Mouse (Mus musculus) brain, embryonic 18.5 days (tissue): Measurements from ENCODE around the gene Plpp7.

Source experiments
- DNase-seq: peaks from one replicate; pipeline ENCODE4 v3.0.0-alpha.2; 2012; ENCODE audit warnings: low read depth, low spot score

Gene Plpp7

GRCm38 (mm10) chr2:32095351-32096121 lies at the start of gene Plpp7:
TSS of gene Plpp7 (plus strand) at chr2:32095528.
- peak; percentile 52 for DNase-seq

- DNase-seq = no peak
These were observed 49.3 kb upstream of the Plpp7 start for GRCm38 (mm10) chr2:32046009-32046408.

DNA sequence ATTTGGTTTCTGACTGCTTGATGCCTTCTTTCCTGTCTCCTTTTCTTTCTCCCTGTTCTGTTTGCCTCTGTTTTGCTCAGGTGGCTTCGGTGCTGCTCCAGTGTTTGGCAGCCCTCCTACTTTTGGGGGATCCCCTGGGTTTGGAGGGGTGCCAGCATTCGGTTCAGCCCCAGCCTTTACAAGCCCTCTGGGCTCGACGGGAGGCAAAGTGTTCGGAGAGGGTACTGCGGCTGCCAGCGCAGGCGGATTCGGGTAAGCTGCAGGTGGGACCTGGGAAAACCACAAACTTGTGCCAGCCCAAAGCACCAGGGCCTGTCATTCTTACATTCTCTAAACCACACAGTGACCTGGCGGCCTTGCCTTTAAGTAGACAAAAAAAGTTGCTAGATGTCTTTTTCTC lies 48.0 kb upstream of the Plpp7 start:
- no peak for DNase-seq

- DNase-seq = no peak
These were observed 43.5 kb upstream of the Plpp7 start for GRCm38 (mm10) chr2:32051791-32052190.

DNA sequence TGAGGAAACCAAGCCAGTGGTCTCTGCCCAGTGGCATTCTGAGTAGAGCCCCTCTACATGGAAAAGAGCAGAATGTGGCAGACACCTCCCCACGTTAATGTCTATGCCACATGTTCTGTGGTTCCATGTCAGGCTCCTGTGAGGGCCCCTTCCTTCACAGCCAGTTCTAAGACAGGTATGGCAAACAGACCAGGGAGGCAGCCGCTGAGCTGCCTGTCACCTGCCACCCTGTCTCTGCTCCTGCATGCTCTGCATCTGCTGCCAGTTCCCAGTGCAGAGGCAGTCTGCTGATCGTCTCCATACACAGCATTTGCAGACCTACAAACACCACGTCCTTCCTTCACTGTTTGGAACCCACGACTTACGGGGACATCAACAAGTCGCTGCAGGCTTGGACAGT lies 42.9 kb upstream of the Plpp7 start:
- DNase-seq = no peak

DNA sequence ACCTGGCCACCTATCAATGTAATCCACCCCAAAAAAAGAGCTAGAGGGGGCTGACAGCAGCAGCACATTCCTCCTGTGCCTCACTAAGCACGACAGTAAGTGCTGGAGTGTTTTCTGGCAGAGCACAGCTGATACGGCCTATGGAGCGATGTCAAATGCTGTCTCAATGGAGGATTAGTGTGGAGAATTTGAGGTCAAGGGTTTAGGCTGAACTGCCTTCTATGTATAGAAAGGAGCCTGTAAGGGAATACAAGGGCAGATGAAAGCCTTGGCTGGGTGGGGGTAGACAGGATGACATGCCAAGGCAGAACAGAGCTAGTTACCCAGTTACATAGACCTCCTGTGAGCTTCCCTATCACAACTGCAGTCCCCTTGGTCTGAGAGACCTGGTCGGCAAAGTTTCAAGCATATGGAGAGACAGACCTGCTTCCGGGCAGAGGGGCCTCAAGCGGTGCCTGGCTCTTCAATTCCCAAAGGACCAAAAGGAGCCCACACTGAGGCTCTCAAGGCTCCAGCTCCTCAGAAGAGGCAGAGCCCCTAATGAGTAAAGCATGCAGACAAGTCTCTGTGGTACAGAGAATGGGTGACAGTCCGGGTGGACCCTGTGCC lies 39.9 kb upstream of the Plpp7 start:
- DNase-seq = no peak

DNA sequence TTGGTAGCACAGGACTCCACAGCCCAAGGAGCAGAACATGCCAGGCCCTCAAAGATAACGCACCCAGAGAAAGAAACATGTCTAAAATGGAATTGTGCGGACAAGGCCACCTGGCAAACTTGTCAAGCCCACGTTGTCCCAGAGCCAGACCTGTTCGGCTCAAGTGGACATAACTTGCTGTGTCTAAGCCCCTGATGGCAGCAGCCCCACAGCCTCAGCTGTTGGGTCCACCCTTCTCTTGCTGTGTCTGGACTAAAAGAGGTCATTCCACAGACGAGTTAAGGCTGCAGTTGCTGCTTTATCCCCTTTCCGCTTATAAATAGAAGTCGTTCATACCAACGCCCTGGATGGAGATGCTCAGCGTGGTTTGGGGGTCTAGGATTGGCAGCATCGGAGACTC lies 38.8 kb upstream of the Plpp7 start:
- no peak for DNase-seq

DNA sequence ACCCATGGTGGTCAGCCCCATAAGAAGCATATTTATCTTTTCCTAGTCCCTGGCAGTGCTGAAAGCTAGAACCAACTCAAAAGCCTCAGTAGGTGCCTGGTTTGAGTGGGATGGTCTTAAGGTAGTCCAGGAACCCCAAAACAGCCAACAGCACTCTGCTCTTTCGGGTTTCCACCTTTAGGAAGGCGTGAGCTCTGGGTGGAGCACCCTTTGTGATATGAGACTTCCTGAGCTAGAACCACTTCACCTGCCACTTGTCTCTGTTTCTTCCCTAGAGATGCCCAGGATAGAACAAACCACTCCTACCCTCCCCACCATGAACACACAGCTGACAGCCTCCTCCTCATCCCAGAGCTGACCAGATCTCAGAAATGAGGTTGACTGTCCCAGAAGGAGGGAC lies 38.0 kb upstream of the Plpp7 start:
- DNase-seq = no peak

DNA sequence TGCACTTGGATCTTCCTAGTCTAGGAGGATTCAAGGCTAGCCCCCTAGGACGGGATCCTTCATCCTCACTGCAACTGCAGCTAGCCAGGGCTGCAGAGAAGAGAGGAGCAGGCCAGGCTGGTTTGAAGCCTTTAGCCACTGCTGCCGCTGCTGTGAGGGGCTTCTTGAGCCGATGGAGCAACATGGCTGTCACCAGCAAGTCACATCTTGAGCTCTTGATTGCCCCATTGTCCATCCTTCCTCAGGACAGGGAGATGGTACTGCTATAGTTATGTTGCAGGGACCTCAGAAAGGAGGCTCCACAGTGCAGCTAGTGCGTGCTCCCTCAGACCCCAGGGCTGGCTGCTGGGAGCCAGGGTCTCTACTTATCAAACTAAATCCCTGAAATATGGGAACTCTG lies 37.5 kb upstream of the Plpp7 start:
- DNase-seq = no peak

DNA sequence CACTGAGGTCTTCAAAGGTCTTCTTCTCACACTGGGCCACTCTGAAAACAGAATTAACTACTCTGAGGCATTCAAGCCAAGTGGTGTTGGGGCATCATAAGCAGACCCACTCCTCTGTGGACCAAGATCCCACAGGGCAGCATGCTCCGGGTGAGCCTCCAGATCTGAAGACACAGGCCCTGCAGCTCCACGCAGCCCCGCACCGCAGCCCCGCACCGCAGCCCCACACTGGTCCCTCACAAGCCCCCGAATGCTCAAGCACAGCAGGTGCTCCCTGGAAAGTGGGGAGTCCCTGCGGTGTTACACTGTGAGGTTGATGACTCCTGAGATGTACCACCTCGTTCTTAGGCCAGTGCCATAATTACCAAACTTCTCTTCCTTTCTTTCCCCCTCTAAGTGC lies 37.1 kb upstream of the Plpp7 start:
- no peak for DNase-seq

DNA sequence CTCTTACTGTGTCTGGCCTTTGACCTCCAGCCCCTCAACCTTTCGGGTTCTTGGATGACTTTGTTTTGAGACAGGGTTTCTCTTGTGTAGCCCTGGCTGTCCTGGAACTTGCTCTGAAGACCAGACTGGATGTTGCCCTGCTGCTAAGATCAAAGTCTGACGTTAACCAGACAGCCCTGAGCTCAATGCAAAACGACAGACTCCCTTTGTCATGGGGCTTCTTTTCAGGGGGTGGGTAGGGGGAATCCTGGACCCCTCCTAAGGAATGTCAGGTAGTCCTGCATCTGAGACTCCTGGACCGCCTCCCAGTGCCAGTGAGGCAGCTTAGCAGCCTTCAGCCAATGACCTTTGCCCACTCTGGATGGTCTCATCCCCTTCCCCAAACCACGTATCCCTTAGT lies 36.6 kb upstream of the Plpp7 start:
- no peak for DNase-seq

- no peak for DNase-seq
These were observed 35.7 kb upstream of the Plpp7 start for GRCm38 (mm10) chr2:32059613-32060012.

GRCm38 (mm10) chr2:32060228-32060805 lies 35.0 kb upstream of the Plpp7 start:
- DNase-seq = no peak

GRCm38 (mm10) chr2:32061189-32061588 lies 34.1 kb upstream of the Plpp7 start:
- no peak for DNase-seq

- DNase-seq = no peak
These were observed 33.4 kb upstream of the Plpp7 start for GRCm38 (mm10) chr2:32061722-32062505.

DNA sequence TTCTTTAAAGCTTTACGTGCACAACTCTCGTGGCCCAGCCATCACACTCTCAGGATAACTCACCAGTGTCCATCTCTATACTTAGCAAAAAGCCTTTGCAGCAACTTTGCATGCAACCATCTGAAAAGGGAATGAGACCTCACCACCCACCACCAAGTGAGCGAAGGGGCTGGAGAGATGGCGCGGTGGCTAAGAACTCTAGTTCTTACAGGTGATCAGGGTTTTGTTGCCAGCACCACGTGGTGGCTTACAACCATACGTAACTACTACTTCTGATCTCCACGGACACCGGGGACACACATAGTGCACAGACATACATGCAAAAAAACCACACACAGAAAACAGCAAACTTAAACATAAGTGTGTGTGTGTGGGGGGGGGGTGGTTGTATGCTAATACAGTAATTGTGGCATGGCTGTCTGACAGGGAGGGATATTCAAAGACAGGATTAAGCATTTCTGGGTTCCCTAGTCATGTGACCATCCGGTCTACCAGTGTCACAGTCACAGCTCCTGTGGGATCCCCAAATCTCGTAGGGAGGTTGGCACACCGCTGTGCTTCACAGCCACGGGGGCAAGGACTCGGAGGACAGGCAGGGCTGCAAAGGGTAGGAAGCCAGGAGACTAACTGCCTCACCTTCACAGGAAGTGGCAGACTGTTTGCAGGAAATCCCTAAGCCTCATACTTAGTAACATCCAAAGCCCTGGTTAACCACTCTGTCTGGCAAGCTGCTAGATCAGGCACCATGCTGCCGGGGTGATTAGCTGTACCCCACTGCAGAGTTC lies 32.5 kb upstream of the Plpp7 start:
- no peak for DNase-seq

DNA sequence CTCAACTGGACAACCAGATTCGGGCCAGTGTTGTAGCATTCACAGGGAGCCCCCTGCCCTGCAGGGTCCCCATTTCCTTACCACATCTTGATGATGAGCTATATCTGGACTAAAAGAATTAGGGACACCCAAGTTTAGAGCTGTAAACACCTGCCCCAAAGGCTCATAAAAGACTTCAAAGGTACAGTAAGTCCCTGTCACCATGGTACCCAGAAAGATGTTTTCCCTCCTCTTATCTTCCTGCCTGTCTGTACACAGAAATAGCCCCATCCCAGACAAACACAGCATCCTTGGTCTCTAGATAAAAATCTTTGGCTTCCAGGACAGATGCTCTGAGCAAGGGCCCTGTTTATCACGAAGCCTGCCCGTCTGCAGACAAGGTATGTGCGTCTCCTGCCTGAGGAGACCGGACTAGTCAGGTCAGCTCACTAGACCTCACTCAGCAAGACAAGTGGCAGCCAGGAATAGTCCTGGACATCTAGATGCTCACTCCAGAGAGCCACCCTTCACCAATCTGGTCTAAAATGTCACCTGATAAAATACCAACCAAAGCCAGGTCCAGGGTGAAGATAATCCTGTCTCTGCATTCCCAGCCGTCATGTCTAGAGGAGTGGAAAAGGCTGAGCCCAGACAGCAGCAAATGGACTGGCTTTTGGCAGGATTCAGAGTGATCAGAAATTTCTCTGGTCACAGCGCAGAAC lies 31.7 kb upstream of the Plpp7 start:
- no peak for DNase-seq

DNA sequence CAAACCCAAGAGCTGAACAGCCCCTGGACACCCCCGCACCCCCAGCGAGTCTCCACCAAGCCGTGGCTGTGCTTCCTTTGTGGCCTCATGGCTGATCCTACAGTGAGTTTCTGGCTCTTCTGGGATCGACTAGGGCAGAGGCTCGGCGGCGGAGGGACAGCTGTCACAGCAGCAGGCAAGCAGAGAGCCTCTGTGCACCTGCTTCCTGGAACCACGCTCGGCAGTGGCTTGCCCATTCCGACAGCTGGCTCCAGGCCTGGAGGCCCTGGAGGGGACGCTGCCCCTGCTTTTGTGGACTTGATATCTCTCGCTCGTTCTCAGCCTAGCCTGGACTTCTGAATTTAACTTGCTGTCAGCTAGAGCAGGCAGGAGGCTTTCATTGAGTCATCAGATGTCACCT lies 30.4 kb upstream of the Plpp7 start:
- DNase-seq = no peak

DNA sequence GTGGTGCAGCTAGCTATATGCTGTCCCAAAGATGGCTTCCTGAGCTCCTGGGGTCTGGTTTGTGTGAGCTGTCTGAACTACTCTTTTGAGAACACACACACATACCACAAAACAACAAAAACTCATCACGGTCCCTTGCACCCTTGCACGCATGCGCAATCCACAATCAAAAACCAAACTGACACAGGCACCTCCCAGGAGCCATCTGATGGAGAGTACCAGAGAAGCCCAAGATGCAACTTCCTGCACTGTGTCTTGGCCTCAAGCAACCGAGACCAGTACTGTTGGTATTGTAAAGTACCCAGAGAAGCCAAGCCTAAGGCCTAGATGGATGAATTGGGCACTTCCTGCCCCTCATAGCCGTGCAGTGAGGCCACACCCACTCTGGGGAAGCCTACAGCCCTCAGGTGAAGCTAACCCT lies 29.9 kb upstream of the Plpp7 start:
- no peak for DNase-seq

- no peak for DNase-seq
These were observed 29.3 kb upstream of the Plpp7 start for GRCm38 (mm10) chr2:32066005-32066404.
